Mouse (Mus musculus) thymus, adult 2 months (tissue): ENCODE measurements at regions not wholly inside any gene's neighbourhood (a gene's known extent, or its start where the extent isn't known, plus 50 kb on each side); places are given as distances from the start of the nearest gene placed in this dataset.

Experiments used
- CTCF ChIP-seq: fragments of 200-500 bp; IDR thresholded peaks from 2 replicates; pipeline ENCODE4 v1.5.1; 2012; ENCODE audit warnings: mild to moderate bottlenecking, control low read depth, low read length, moderate library complexity, borderline replicate concordance; ENCODE audit not compliant: control insufficient read depth, poor library complexity, insufficient read depth; ENCODE audit errors: extremely low read depth
- POLR2A ChIP-seq: fragments of 200-500 bp; IDR thresholded peaks from 2 replicates; pipeline ENCODE4 v1.6.1; 2012; ENCODE audit warnings: mild to moderate bottlenecking, low read length, control low read depth, moderate library complexity; ENCODE audit not compliant: control insufficient read depth, poor library complexity, insufficient read depth; ENCODE audit errors: extremely low read depth

- TF ChIP-seq CTCF (no peak), POLR2A (no peak)
These were observed 83.5 kb upstream of the Egln3 start for GRCm38 (mm10) chr12:54286911-54287819.
